Mouse (Mus musculus): ENCODE measurements around the gene Sdr39u1. TPM values are rescaled to one million over a fixed set of nuclear protein-coding genes. Genes with fewer than 3 reads are reported as not detected.
A peak's percentile ranks its signal among the peaks of the same experiment; 100 is the strongest.

Sdr39u1 gene
- polyA plus RNA-seq, 1 experiment, result 22.3 TPM

GRCm38 (mm10) chr14:55900414-55900755 is 292 bp upstream of the Sdr39u1 start:
- Histone ChIP-seq H3K27me3 (ENCODE audit: control insufficient read depth, insufficient read depth, low read length) (no peaks in the 10 kb centered on the region), H3K4me3 (ENCODE audit: extremely low read depth, insufficient read depth, insufficient read length) (peak overlapping the region; percentile 71), H3K36me3 (ENCODE audit: control insufficient read depth, insufficient read depth, low read length) (peaks cover 8% of the 10 kb centered on the region), H3K4me1 (ENCODE audit: control insufficient read depth, insufficient read depth, insufficient read length) (peaks cover 5% of the 10 kb centered on the region; the same call in 1 of the 2 replicates), H3K27ac (ENCODE audit: insufficient read depth, low read length) (peak overlapping the region; percentile 75)
- WGBS, result 6% methylated on average over 12 of the region's 12 CpGs
- TF ChIP-seq POLR2A (IDR thresholded peaks at IDR 0.05; ENCODE audit: low read depth, low read length), result no peak
- no peak for DNase-seq (ENCODE audit: low read depth in 1 of 2, low spot score in 2 of 2)

- TF ChIP-seq CTCF (IDR thresholded peaks at IDR 0.05; ENCODE audit: extremely low read depth, insufficient read depth, insufficient read length, insufficient replicate concordance) (no peak), POLR2A (IDR thresholded peaks at IDR 0.05; ENCODE audit: low read depth, low read length) (no peak)
- 90% methylated on average over 7 of the region's 7 CpGs for WGBS
- Histone ChIP-seq H3K27ac (ENCODE audit: insufficient read depth, low read length) (no peak overlapping the region), H3K27me3 (ENCODE audit: control insufficient read depth, insufficient read depth, low read length) (no peaks in the 10 kb centered on the region), H3K4me3 (ENCODE audit: extremely low read depth, insufficient read depth, insufficient read length) (no peak overlapping the region), H3K4me1 (ENCODE audit: control insufficient read depth, insufficient read depth, insufficient read length) (peaks cover 5% of the 10 kb centered on the region; the same call in 1 of the 2 replicates), H3K36me3 (ENCODE audit: control insufficient read depth, insufficient read depth, low read length) (peaks cover 23% of the 10 kb centered on the region)
- no peak for DNase-seq (ENCODE audit: low read depth in 1 of 2, low spot score in 2 of 2)
These were observed 1.1 kb downstream of the Sdr39u1 start for GRCm38 (mm10) chr14:55898947-55899346.

- H3K27me3 ChIP-seq (ENCODE audit: control insufficient read depth, insufficient read depth, low read length), result no peaks in the 10 kb centered on the region
- peaks cover 5% of the 10 kb centered on the region; the same call in 1 of the 2 replicates for H3K4me1 ChIP-seq (ENCODE audit: control insufficient read depth, insufficient read depth, insufficient read length)
- TF ChIP-seq CTCF (IDR thresholded peaks at IDR 0.05; ENCODE audit: extremely low read depth, insufficient read depth, insufficient read length, insufficient replicate concordance) (no peak), POLR2A (IDR thresholded peaks at IDR 0.05; ENCODE audit: low read depth, low read length) (no peak)
- no peak overlapping the region for H3K4me3 ChIP-seq (ENCODE audit: extremely low read depth, insufficient read depth, insufficient read length)
- no peak overlapping the region for H3K27ac ChIP-seq (ENCODE audit: insufficient read depth, low read length)
- WGBS, result 92% methylated on average over 12 of the region's 12 CpGs
- DNase-seq (ENCODE audit: low read depth in 1 of 2, low spot score in 2 of 2), result no peak
- peaks cover 29% of the 10 kb centered on the region for H3K36me3 ChIP-seq (ENCODE audit: control insufficient read depth, insufficient read depth, low read length)
These were observed 2.4 kb downstream of the Sdr39u1 start for GRCm38 (mm10) chr14:55897671-55898070.

GRCm38 (mm10) chr14:55886571-55887382 is 13.3 kb downstream of the Sdr39u1 start:
- Histone ChIP-seq H3K36me3 (ENCODE audit: control insufficient read depth, insufficient read depth, low read length) (peaks cover 33% of the 10 kb centered on the region), H3K4me1 (ENCODE audit: control insufficient read depth, insufficient read depth, insufficient read length) (peaks cover 14% of the 10 kb centered on the region), H3K4me3 (ENCODE audit: extremely low read depth, insufficient read depth, insufficient read length) (peak overlapping the region; percentile 3; the same call in 1 of the 2 replicates), H3K27me3 (ENCODE audit: control insufficient read depth, insufficient read depth, low read length) (no peaks in the 10 kb centered on the region), H3K27ac (ENCODE audit: insufficient read depth, low read length) (peak overlapping the region; percentile 67)
- TF ChIP-seq POLR2A (IDR thresholded peaks at IDR 0.05; ENCODE audit: low read depth, low read length) (no peak), CTCF (IDR thresholded peaks at IDR 0.05; ENCODE audit: extremely low read depth, insufficient read depth, insufficient read length, insufficient replicate concordance) (no peak)
- WGBS, result 84% methylated on average over 24 of the region's 24 CpGs
- no peak for DNase-seq (ENCODE audit: low read depth in 1 of 2, low spot score in 2 of 2)

- H3K36me3 ChIP-seq (ENCODE audit: control insufficient read depth, insufficient read depth, low read length), result peaks cover 33% of the 10 kb centered on the region
- peaks cover 14% of the 10 kb centered on the region for H3K4me1 ChIP-seq (ENCODE audit: control insufficient read depth, insufficient read depth, insufficient read length)
- WGBS, result 1% methylated on average over 16 of the region's 16 CpGs
- TF ChIP-seq CTCF (IDR thresholded peaks at IDR 0.05; ENCODE audit: extremely low read depth, insufficient read depth, insufficient read length, insufficient replicate concordance) (no peak), POLR2A (IDR thresholded peaks at IDR 0.05; ENCODE audit: low read depth, low read length) (peak; percentile 36; the same call in 1 of the 2 replicates)
- no peaks in the 10 kb centered on the region for H3K27me3 ChIP-seq (ENCODE audit: control insufficient read depth, insufficient read depth, low read length)
- DNase-seq (ENCODE audit: low read depth in 1 of 2, low spot score in 2 of 2), result peak; percentile 61 to 76
- H3K4me3 ChIP-seq (ENCODE audit: extremely low read depth, insufficient read depth, insufficient read length), result peak overlapping the region; percentile 58
- peak overlapping the region; percentile 94 for H3K27ac ChIP-seq (ENCODE audit: insufficient read depth, low read length)
These were observed 14.3 kb downstream of the Sdr39u1 start for GRCm38 (mm10) chr14:55885791-55886271.

- Histone ChIP-seq H3K4me1 (ENCODE audit: control insufficient read depth, insufficient read depth, insufficient read length) (peaks cover 14% of the 10 kb centered on the region), H3K36me3 (ENCODE audit: control insufficient read depth, insufficient read depth, low read length) (peaks cover 32% of the 10 kb centered on the region), H3K4me3 (ENCODE audit: extremely low read depth, insufficient read depth, insufficient read length) (peak overlapping the region; percentile 58), H3K27me3 (ENCODE audit: control insufficient read depth, insufficient read depth, low read length) (no peaks in the 10 kb centered on the region), H3K27ac (ENCODE audit: insufficient read depth, low read length) (peak overlapping the region; percentile 94)
- TF ChIP-seq POLR2A (IDR thresholded peaks at IDR 0.05; ENCODE audit: low read depth, low read length) (no peak), CTCF (IDR thresholded peaks at IDR 0.05; ENCODE audit: extremely low read depth, insufficient read depth, insufficient read length, insufficient replicate concordance) (no peak)
- WGBS, result 0% methylated on average over 13 of the region's 30 CpGs
- no peak for DNase-seq (ENCODE audit: low read depth in 1 of 2, low spot score in 2 of 2)
These were observed 14.8 kb downstream of the Sdr39u1 start for GRCm38 (mm10) chr14:55885114-55885790.
